ENCODE assay signal across 17 mouse cellular contexts in the genomic region with DNA sequence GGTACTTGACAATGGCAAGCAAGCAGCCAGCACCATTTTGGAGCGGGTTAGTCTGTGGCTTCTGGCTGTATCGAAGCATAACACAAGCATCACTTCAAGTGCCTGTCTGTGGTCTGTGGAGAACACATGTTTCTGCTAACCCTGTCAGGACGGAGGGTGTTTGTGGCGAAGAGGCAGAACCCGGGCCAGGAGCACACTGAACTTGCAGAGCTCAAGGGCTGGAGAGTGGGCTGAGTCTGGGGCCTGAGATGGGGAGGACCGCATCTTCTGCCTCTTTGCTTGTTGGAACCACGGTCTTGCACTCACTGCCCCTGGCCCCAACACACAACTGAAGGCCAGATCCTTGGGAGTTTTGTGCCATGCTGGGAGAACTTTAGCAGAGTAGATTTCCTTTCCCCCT. TPM values are rescaled to one million over a fixed set of nuclear protein-coding genes. Genes with fewer than 3 reads are reported as not detected.
A peak's percentile ranks its signal among the peaks of the same experiment; 100 is the strongest.
DNase-seq lines count a peak whose midpoint lies in the region; ATAC-seq and TF ChIP-seq lines count a peak whose summit lies in the region.
"Had no signal": no experiment of that assay in that cellular context is flagged by ENCODE, and none has a peak within 500 bp of the region (broad histone marks: within the 10 kb centered on the region; RNA-seq: fewer than 3 reads in every experiment).

No protein-coding gene starts in this region.

- no peak for TF ChIP-seq CTCF in liver, embryonic 14.5 days (IDR thresholded peaks at IDR 0.05; ENCODE audit: low read depth)

- 49% methylated on average over 7 of the region's 7 CpGs for WGBS in heart, embryonic 13.5 days
- 18% methylated on average over 7 of the region's 7 CpGs for WGBS in liver, embryonic 14.5 days (ENCODE audit: insufficient replicate concordance)
- 90% methylated on average over 7 of the region's 7 CpGs for WGBS in midbrain, embryonic 10.5 days

- H3K27me3 ChIP-seq in heart, embryonic 13.5 days (replicated peaks), result no peaks in the 10 kb centered on the region
- no peaks in the 10 kb centered on the region for H3K27me3 ChIP-seq in liver, embryonic 14.5 days (ENCODE audit: control insufficient read depth, insufficient read depth, low read length)
- no peaks in the 10 kb centered on the region for H3K27me3 ChIP-seq in midbrain, embryonic 10.5 days (ENCODE audit: low read depth, poor library complexity, severe bottlenecking)
- H3K27me3 ChIP-seq: intestine, embryonic 15.5 days; Patski had no signal

- no peak for DNase-seq in heart, postnatal 36 days
- peak; percentile 62 for DNase-seq in 416B (ENCODE audit: low read depth)
- DNase-seq in liver, embryonic 14.5 days (ENCODE audit: low read depth in 3 of 3, low spot score in 3 of 3), result no peak
- no peak for DNase-seq in midbrain, embryonic 10.5 days (ENCODE audit: low spot score)
- no peak for DNase-seq in frontal cortex, adult 2 months (ENCODE audit: extremely low spot score in 1 of 2, low spot score in 1 of 2)
- DNase-seq: adrenal gland, adult 2 months; gastrocnemius, postnatal 25 days; heart, postnatal 14 days; kidney, postnatal 4 days; right cerebral cortex, postnatal 4 days had no signal

- no peak for TF ChIP-seq EP300 in liver, embryonic 14.5 days (IDR thresholded peaks at IDR 0.05; ENCODE audit: low read depth)

- no peak overlapping the region for H3K4me3 ChIP-seq in heart, embryonic 13.5 days
- H3K4me3 ChIP-seq in liver, embryonic 14.5 days (ENCODE audit: insufficient read depth in 1 of 2, low read depth in 2 of 2, low read length in 2 of 2), result no peak overlapping the region
- no peak overlapping the region for H3K4me3 ChIP-seq in midbrain, embryonic 10.5 days
- H3K4me3 ChIP-seq: intestine, embryonic 15.5 days; myocyte had no signal

- H3K27ac ChIP-seq in heart, embryonic 13.5 days (replicated peaks), result peak overlapping the region; percentile 29; the same call in 1 of the 2 replicates
- peak overlapping the region; percentile 96 for H3K27ac ChIP-seq in liver, embryonic 14.5 days
- H3K27ac ChIP-seq in midbrain, embryonic 10.5 days (replicated peaks), result no peak overlapping the region
- H3K27ac ChIP-seq: intestine, embryonic 15.5 days; macrophage had no signal

- ATAC-seq in heart, embryonic 13.5 days (ENCODE audit: extremely low read depth, insufficient number of reproducible peaks, low FRiP score, low TSS enrichment), result no peak
- ATAC-seq in erythroblast, adult 5-6 weeks (replicated peaks; ENCODE audit: low FRiP score, poor library complexity, severe bottlenecking), result peak; percentile 68
- ATAC-seq in liver, embryonic 14.5 days (ENCODE audit: insufficient read depth), result peak; percentile 65
- no peak for ATAC-seq in activated CD4-positive, CD25-positive, alpha-beta regulatory T cell, adult 4 months
- ATAC-seq: Patski had no signal

- peaks cover 26% of the 10 kb centered on the region for H3K4me1 ChIP-seq in heart, embryonic 13.5 days
- peaks cover 35 to 38% of the 10 kb centered on the region in 2 experiments for H3K4me1 ChIP-seq in liver, embryonic 14.5 days (replicated peaks; ENCODE audit: control insufficient read depth in 2 of 2, insufficient read depth in 2 of 2, low read length in 1 of 2)
- peaks cover 2% of the 10 kb centered on the region; the same call in 1 of the 2 replicates for H3K4me1 ChIP-seq in midbrain, embryonic 10.5 days
- H3K4me1 ChIP-seq: intestine, embryonic 15.5 days had no signal

- H3K9ac ChIP-seq in heart, embryonic 13.5 days, result no peak overlapping the region
- H3K9ac ChIP-seq in liver, embryonic 14.5 days (replicated peaks), result peak overlapping the region; percentile 58
- H3K9ac ChIP-seq: intestine, embryonic 15.5 days had no signal

- no peaks in the 10 kb centered on the region for H3K9me3 ChIP-seq in heart, embryonic 13.5 days
- H3K9me3 ChIP-seq in liver, embryonic 14.5 days (ENCODE audit: control insufficient read depth, low read length), result no peaks in the 10 kb centered on the region
- no peaks in the 10 kb centered on the region for H3K9me3 ChIP-seq in midbrain, embryonic 10.5 days (replicated peaks)
- H3K9me3 ChIP-seq: intestine, embryonic 15.5 days had no signal

- no peaks in the 10 kb centered on the region for H3K36me3 ChIP-seq in heart, embryonic 13.5 days
- H3K36me3 ChIP-seq in liver, embryonic 14.5 days (replicated peaks; ENCODE audit: control insufficient read depth, insufficient read depth, low read depth), result no peaks in the 10 kb centered on the region
- H3K36me3 ChIP-seq in midbrain, embryonic 10.5 days, result no peaks in the 10 kb centered on the region
- H3K36me3 ChIP-seq: intestine, embryonic 15.5 days had no signal

- H3K4me2 ChIP-seq in heart, embryonic 13.5 days, result no peak overlapping the region
- peak overlapping the region; percentile 55 for H3K4me2 ChIP-seq in liver, embryonic 14.5 days (ENCODE audit: low read depth)
- H3K4me2 ChIP-seq: intestine, embryonic 15.5 days had no signal

- intact Hi-C loops in heart, postnatal 36 days (cut with DNase I), result no loop called here

RNA-seq across cellular contexts. Expression of a gene that starts 20.2 kb away (rescaled TPM):
- 17.9 and 21.2 TPM in 2 replicates for polyA plus RNA-seq in heart, embryonic 13.5 days (2015; fragmentation: Nextera tagmentation; extraction: Ambion mirVana)
- 10 to 100 TPM; 22.2 to 27.3 TPM for total RNA-seq in heart, postnatal 36 days (2021)
- 23.4 and 25.4 TPM in 2 replicates for total RNA-seq in erythroblast, adult 5-6 weeks (2015; ENCODE audit: low replicate concordance)
- 22.6 and 26.9 TPM in 2 replicates for total RNA-seq in erythroblast, adult 5-6 weeks (2017; ENCODE audit: low replicate concordance)
- polyA plus RNA-seq in liver, embryonic 14.5 days (2012; rRNA removed), result 1.8 and 2.6 TPM in 2 replicates
- 2.2 and 3.8 TPM in 2 replicates for polyA plus RNA-seq in liver, embryonic 14.5 days (2014; fragmentation: Nextera tagmentation; extraction: Ambion mirVana)
- 7.9 and 9.1 TPM in 2 replicates for polyA plus RNA-seq in midbrain, embryonic 10.5 days (2016; fragmentation: Nextera tagmentation; extraction: Ambion mirVana)
- not detected for polyA plus RNA-seq in activated CD4-positive, CD25-positive, alpha-beta regulatory T cell, adult 4 months (2017; shearing (Covaris generic))
- polyA plus RNA-seq in frontal cortex, adult 2 months (2012; rRNA removed), result 93.5 and 99.6 TPM in 2 replicates

RNA-seq across cellular contexts. Expression of a gene that starts 34.5 kb away (rescaled TPM):
- 35.8 and 38.4 TPM in 2 replicates for polyA plus RNA-seq in heart, embryonic 13.5 days (2015; fragmentation: Nextera tagmentation; extraction: Ambion mirVana)
- 10 to 100 TPM in 1 of 2 experiments, 1 to 10 TPM in 1; 6.7 to 12.0 TPM for total RNA-seq in heart, postnatal 36 days (2021)
- total RNA-seq in erythroblast, adult 5-6 weeks (2015; ENCODE audit: low replicate concordance), result 5.4 and 5.9 TPM in 2 replicates
- total RNA-seq in erythroblast, adult 5-6 weeks (2017; ENCODE audit: low replicate concordance), result 5.2 and 13.3 TPM in 2 replicates
- polyA plus RNA-seq in liver, embryonic 14.5 days (2012; rRNA removed), result 0.73 and 0.74 TPM in 2 replicates
- polyA plus RNA-seq in liver, embryonic 14.5 days (2014; fragmentation: Nextera tagmentation; extraction: Ambion mirVana), result 1.1 and 1.2 TPM in 2 replicates
- polyA plus RNA-seq in midbrain, embryonic 10.5 days (2016; fragmentation: Nextera tagmentation; extraction: Ambion mirVana), result 6.1 and 7.6 TPM in 2 replicates
- polyA plus RNA-seq in activated CD4-positive, CD25-positive, alpha-beta regulatory T cell, adult 4 months (2017; shearing (Covaris generic)), result not detected
- 2.4 and 3.2 TPM in 2 replicates for polyA plus RNA-seq in frontal cortex, adult 2 months (2012; rRNA removed)

Comparison
In these comparisons a context has a peak if more than half of its experiments do, and no peak if none do; other contexts are left out.
1. ATAC-seq: peak in erythroblast, adult 5-6 weeks (single experiment) and liver, embryonic 14.5 days (single experiment); none in heart, embryonic 13.5 days (single experiment) and activated CD4-positive, CD25-positive, alpha-beta regulatory T cell, adult 4 months (single experiment).